In genomic region chr12:116071023-116071422, GRCm38 (mm10) we compare ENCODE assay signal across 9 mouse cellular contexts. TPM values are rescaled to one million over a fixed set of nuclear protein-coding genes. Genes with fewer than 3 reads are reported as not detected.
DNase-seq lines count a peak whose midpoint lies in the region; ATAC-seq and TF ChIP-seq lines count a peak whose summit lies in the region.
"Had no signal": no experiment of that assay in that cellular context is flagged by ENCODE, and none has a peak within 500 bp of the region (broad histone marks: within the 10 kb centered on the region; RNA-seq: fewer than 3 reads in every experiment).

No protein-coding gene starts in this region.

- no peak overlapping the region for H3K4me2 ChIP-seq in intestine, postnatal 0 days (replicated peaks; ENCODE audit: low read depth)

- no peaks in the 10 kb centered on the region for H3K27me3 ChIP-seq in intestine, postnatal 0 days (replicated peaks; ENCODE audit: control insufficient read depth, insufficient read depth, low read length)

- no peak overlapping the region for H3K9ac ChIP-seq in intestine, postnatal 0 days (ENCODE audit: low read depth, low read length)

- 19% methylated on average over 3 of the region's 3 CpGs for WGBS in intestine, postnatal 0 days

- no peaks in the 10 kb centered on the region for H3K4me1 ChIP-seq in intestine, postnatal 0 days (replicated peaks; ENCODE audit: control insufficient read depth, insufficient read depth, low read length)

- peak; percentile 87 for TF ChIP-seq CTCF in intestine, postnatal 0 days (IDR thresholded peaks at IDR 0.05; ENCODE audit: low read depth)

- H3K4me3 ChIP-seq in intestine, postnatal 0 days (ENCODE audit: low read depth, low read length): no peak overlapping the region

- H3K36me3 ChIP-seq in intestine, postnatal 0 days (ENCODE audit: control insufficient read depth, insufficient read depth): no peaks in the 10 kb centered on the region

- no peaks in the 10 kb centered on the region for H3K9me3 ChIP-seq in intestine, postnatal 0 days (ENCODE audit: control insufficient read depth)

- 0 out of 2 replicates have a peak, but pooled peaks have one; percentile 43 for ATAC-seq in intestine, postnatal 0 days

- H3K27ac ChIP-seq in intestine, postnatal 0 days (ENCODE audit: low read depth, low read length): no peak overlapping the region
- H3K27ac ChIP-seq: macrophage had no signal

- DNase-seq in urinary bladder, postnatal 14 days (ENCODE audit: low spot score): peak; percentile 27
- no peak for DNase-seq in urinary bladder, postnatal 10 days (ENCODE audit: low spot score)
- peak; percentile 63 to 73 for DNase-seq in cerebellum, postnatal 25 days
- peak; percentile 50 for DNase-seq in gastrocnemius, adult 18-20 months (ENCODE audit: low spot score)
- peak; percentile 48 for DNase-seq in lung, postnatal 14 days
- DNase-seq in right cerebral cortex, postnatal 10 days (ENCODE audit: low spot score in 2 of 2): peak; percentile 52 to 62
- DNase-seq in spleen, adult 18-20 months: no peak

RNA-seq across cellular contexts. Expression of gene Vipr2, which starts 6.5 kb away (rescaled TPM):
- total RNA-seq in gastrocnemius, adult 18-20 months (2021): 1 to 10 TPM in 1 of 2 experiments, under 1 TPM in 1; 0.87 to 1.5 TPM
- polyA plus RNA-seq in intestine, postnatal 0 days (2015; fragmentation: Nextera tagmentation; extraction: Ambion mirVana): 1.7 and 2.2 TPM in 2 replicates

RNA-seq across cellular contexts. Expression of gene Zfp386, which starts 23.5 kb away (rescaled TPM):
- total RNA-seq in gastrocnemius, adult 18-20 months (2021): 10 to 100 TPM; 22.5 to 27.7 TPM
- polyA plus RNA-seq in intestine, postnatal 0 days (2015; fragmentation: Nextera tagmentation; extraction: Ambion mirVana): 17.3 and 17.8 TPM in 2 replicates

Comparison
In these comparisons a context has a peak if more than half of its experiments do, and no peak if none do; other contexts are left out.
1. DNase-seq: peak in urinary bladder, postnatal 14 days (single experiment), cerebellum, postnatal 25 days (2 of 2), gastrocnemius, adult 18-20 months (single experiment), lung, postnatal 14 days (single experiment) and right cerebral cortex, postnatal 10 days (2 of 2); none in urinary bladder, postnatal 10 days (single experiment) and spleen, adult 18-20 months (0 of 2).